ENCODE assay signal across 17 mouse cellular contexts in the genomic region with DNA sequence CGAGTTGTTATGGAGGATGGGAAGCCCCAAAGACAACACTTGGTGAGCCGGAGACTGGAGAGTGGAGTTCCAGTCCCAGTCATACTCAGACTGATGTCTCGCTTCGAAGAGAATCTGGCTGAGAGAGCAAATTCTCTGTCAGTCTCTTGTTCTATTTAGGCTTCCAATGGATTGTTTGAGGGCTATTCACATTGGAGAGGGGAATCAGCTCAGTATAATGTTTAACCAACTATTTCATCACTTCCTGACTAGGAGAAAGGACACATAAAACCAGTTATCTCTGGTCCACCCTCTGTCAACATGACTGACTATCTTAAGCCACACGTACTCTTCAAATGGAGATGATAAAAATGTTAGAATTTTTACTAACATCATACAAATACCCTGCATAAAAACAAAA.
A peak's percentile ranks its signal among the peaks of the same experiment; 100 is the strongest.
DNase-seq lines count a peak whose midpoint lies in the region; ATAC-seq and TF ChIP-seq lines count a peak whose summit lies in the region.
"Had no signal": no experiment of that assay in that cellular context is flagged by ENCODE, and none has a peak within 500 bp of the region (broad histone marks: within the 10 kb centered on the region; RNA-seq: fewer than 3 reads in every experiment).

No protein-coding gene starts in this region.

- no peak for TF ChIP-seq POLR2A in heart, adult 2 months (IDR thresholded peaks at IDR 0.05; ENCODE audit: insufficient read depth, low read depth, low read length)

- H3K4me3 ChIP-seq in liver, embryonic 13.5 days (replicated peaks): no peak overlapping the region
- no peak overlapping the region for H3K4me3 ChIP-seq in heart, adult 2 months
- H3K4me3 ChIP-seq: forebrain, embryonic 13.5 days; limb, embryonic 12.5 days; lung, embryonic 15.5 days had no signal

- H3K4me2 ChIP-seq in liver, embryonic 13.5 days: no peak overlapping the region
- H3K4me2 ChIP-seq: forebrain, embryonic 13.5 days; limb, embryonic 12.5 days; lung, embryonic 15.5 days had no signal

- H3K27ac ChIP-seq in liver, embryonic 13.5 days: peak overlapping the region; percentile 56
- H3K27ac ChIP-seq in heart, adult 2 months: no peak overlapping the region
- H3K27ac ChIP-seq: forebrain, embryonic 13.5 days; kidney, postnatal 0 days; limb, embryonic 12.5 days; lung, embryonic 15.5 days had no signal

- 40% methylated on average over 5 of the region's 5 CpGs for WGBS in liver, embryonic 13.5 days (ENCODE audit: insufficient replicate concordance)
- WGBS in heart, adult 2 months: 83% methylated on average over 5 of the region's 5 CpGs

- no peaks in the 10 kb centered on the region for H3K36me3 ChIP-seq in liver, embryonic 13.5 days
- H3K36me3 ChIP-seq in heart, adult 2 months (ENCODE audit: control insufficient read depth, insufficient read depth, low read length): no peaks in the 10 kb centered on the region
- H3K36me3 ChIP-seq: limb, embryonic 12.5 days; lung, embryonic 15.5 days had no signal

- DNase-seq in 416B (ENCODE audit: low read depth): peak; percentile 88
- DNase-seq in liver, embryonic 13.5 days: no peak
- no peak for DNase-seq in adrenal gland, adult 18-20 months (ENCODE audit: low spot score in 2 of 2)
- no peak for DNase-seq in lung, postnatal 4 days
- no peak for DNase-seq in urinary bladder, postnatal 10 days (ENCODE audit: low spot score)
- DNase-seq in heart, adult 2 months: no peak
- DNase-seq: adrenal gland, adult 2 months; cerebellum, adult 9-10 months; right cerebral cortex, postnatal 4 days; thymus, postnatal 4 days had no signal

- no peaks in the 10 kb centered on the region for H3K27me3 ChIP-seq in liver, embryonic 13.5 days
- no peaks in the 10 kb centered on the region for H3K27me3 ChIP-seq in heart, adult 2 months (ENCODE audit: control insufficient read depth, insufficient read depth, low read length)
- H3K27me3 ChIP-seq: forebrain, embryonic 13.5 days; limb, embryonic 12.5 days; lung, embryonic 15.5 days had no signal

- TF ChIP-seq CTCF in heart, adult 2 months (IDR thresholded peaks at IDR 0.05): no peak

- 0 out of 2 replicates have a peak, but pooled peaks have one; percentile 31 for ATAC-seq in erythroid progenitor cell, adult 5-6 weeks (replicated peaks; ENCODE audit: low FRiP score, poor library complexity, severe bottlenecking)
- ATAC-seq in liver, embryonic 13.5 days (ENCODE audit: low read depth): peak; percentile 77
- peak; percentile 32; the same call in 1 of the 2 replicates for ATAC-seq in megakaryocyte progenitor cell, adult 5-6 weeks (replicated peaks; ENCODE audit: poor library complexity)
- ATAC-seq: forebrain, embryonic 13.5 days; midbrain, embryonic 16.5 days had no signal

- H3K9me3 ChIP-seq in liver, embryonic 13.5 days (replicated peaks): no peaks in the 10 kb centered on the region
- H3K9me3 ChIP-seq: forebrain, embryonic 13.5 days; limb, embryonic 12.5 days; lung, embryonic 15.5 days had no signal

- no peak for TF ChIP-seq EP300 in heart, adult 2 months (IDR thresholded peaks at IDR 0.05; ENCODE audit: insufficient read depth, low read depth, low read length)

- no peak overlapping the region for H3K9ac ChIP-seq in liver, embryonic 13.5 days
- no peak overlapping the region for H3K9ac ChIP-seq in heart, adult 2 months (ENCODE audit: low read depth, low read length)
- H3K9ac ChIP-seq: forebrain, embryonic 13.5 days; limb, embryonic 12.5 days; lung, embryonic 15.5 days had no signal

- no peaks in the 10 kb centered on the region for H3K79me2 ChIP-seq in heart, adult 2 months (replicated peaks; ENCODE audit: control insufficient read depth, insufficient read depth, low read length)

- H3K4me1 ChIP-seq in liver, embryonic 13.5 days (replicated peaks): peaks cover 59% of the 10 kb centered on the region
- H3K4me1 ChIP-seq in heart, adult 2 months (ENCODE audit: control insufficient read depth, insufficient read depth, low read length): no peaks in the 10 kb centered on the region
- H3K4me1 ChIP-seq: forebrain, embryonic 13.5 days; limb, embryonic 12.5 days; lung, embryonic 15.5 days had no signal

- intact Hi-C loops in heart, adult 2 months (cut with DNase I): no loop called here
